Mouse (Mus musculus): ENCODE measurements around the gene Gm26920. TPM values are rescaled to one million over a fixed set of nuclear protein-coding genes. Genes with fewer than 3 reads are reported as not detected.
A peak's percentile ranks its signal among the peaks of the same experiment; 100 is the strongest.

Gm26920 gene
- polyA plus RNA-seq, 1 experiment from 2014 or later = 3.6 TPM

DNA sequence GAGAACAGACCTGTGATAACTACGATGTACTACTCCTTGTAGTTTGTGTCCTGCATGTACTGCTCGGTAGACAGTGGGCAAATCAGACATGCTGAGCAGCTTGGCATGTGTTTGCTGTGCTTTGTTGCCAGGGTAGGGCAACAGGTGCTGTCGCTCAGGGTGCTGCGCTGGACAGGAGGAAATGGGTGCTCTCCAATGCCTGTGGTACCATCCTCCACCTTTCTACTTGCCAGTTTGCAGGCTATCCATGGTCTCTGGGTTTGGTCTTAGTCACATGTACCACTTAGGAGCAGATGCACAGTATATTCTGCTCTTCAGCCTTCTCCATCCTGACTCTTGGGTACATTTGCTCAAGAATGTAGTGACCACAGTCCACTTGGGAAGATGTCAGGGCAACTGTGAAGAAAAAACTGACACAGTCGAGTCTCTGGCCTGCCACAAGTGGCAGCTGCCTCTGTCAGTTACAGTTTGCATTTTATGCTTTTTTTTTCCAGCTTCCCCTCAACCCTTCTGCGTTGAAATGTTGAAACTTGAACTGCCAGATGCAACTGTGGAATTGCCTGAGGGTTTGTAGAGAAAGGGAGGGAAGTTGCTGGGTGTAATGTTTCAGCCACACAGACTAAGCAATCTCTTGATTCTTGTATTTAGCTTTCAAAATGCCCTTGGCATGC, 82.1 kb downstream of the Gm26920 start:
- Histone ChIP-seq H3K27ac (replicated peaks; ENCODE audit: low read depth, low read length) (peak overlapping the region; percentile 79), H3K4me2 (ENCODE audit: low read depth, low read length) (no peak overlapping the region)

DNA sequence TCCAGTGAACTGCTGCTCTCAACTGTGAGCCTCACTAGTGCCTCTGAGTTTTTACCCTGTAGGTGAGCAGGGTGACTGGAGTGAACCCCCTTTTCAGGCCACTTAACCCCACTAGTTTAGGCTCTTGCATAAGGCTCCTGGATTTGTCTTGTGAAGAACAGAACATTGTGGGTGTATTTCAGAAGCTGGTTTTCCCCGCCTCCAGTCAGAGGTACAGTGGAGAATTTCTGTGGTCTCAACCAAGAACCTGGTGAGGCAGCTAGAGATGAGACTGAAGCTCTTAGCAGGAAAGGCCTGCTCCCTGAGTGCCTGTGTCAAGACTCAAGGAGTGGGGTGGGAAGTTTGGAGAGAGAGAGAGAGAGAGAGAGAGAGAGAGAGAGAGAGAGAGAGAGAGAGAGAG, 82.6 kb downstream of the Gm26920 start:
- H3K36me3 ChIP-seq (replicated peaks; ENCODE audit: control insufficient read depth, insufficient read depth, low read depth, low read length) = no peaks in the 10 kb centered on the region
- no peaks in the 10 kb centered on the region; the same call in 1 of the 2 replicates for H3K4me1 ChIP-seq (ENCODE audit: control insufficient read depth, insufficient read depth, low read length)
- no peaks in the 10 kb centered on the region for H3K9me3 ChIP-seq (replicated peaks; ENCODE audit: control insufficient read depth, low read length)
- H3K27me3 ChIP-seq (ENCODE audit: control insufficient read depth, insufficient read depth, low read length) = no peaks in the 10 kb centered on the region
- no peak for ATAC-seq (replicated peaks; ENCODE audit: insufficient number of reproducible peaks, low FRiP score, low TSS enrichment, low read depth)
- no peak overlapping the region for H3K4me2 ChIP-seq (ENCODE audit: low read depth, low read length)
- peak overlapping the region; percentile 79; the same call in 1 of the 2 replicates for H3K27ac ChIP-seq (replicated peaks; ENCODE audit: low read depth, low read length)
- H3K9ac ChIP-seq (replicated peaks; ENCODE audit: low read length) = no peak overlapping the region
- H3K4me3 ChIP-seq (ENCODE audit: low read depth, low read length) = no peak overlapping the region
- DNase-seq (ENCODE audit: low spot score) = no peak
- WGBS = 88% methylated on average over 1 of the region's 1 CpGs

More for the DNA sequence above, 82.1 kb downstream of the Gm26920 start:
- 0 out of 2 replicates have a peak overlapping the region, but pooled peaks have one; percentile 6 for H3K9ac ChIP-seq (replicated peaks; ENCODE audit: low read length)
- H3K9me3 ChIP-seq (replicated peaks; ENCODE audit: control insufficient read depth, low read length) = no peaks in the 10 kb centered on the region
- no peaks in the 10 kb centered on the region for H3K27me3 ChIP-seq (ENCODE audit: control insufficient read depth, insufficient read depth, low read length)
- whole genome bisulfite sequencing = 60% methylated on average over 6 of the region's 6 CpGs
- DNase-seq (ENCODE audit: low spot score) = peak; percentile 72
- H3K36me3 ChIP-seq (replicated peaks; ENCODE audit: control insufficient read depth, insufficient read depth, low read depth, low read length) = peaks cover 2% of the 10 kb centered on the region; the same call in 1 of the 2 replicates
- ATAC-seq (replicated peaks; ENCODE audit: insufficient number of reproducible peaks, low FRiP score, low TSS enrichment, low read depth) = 0 out of 2 replicates have a peak, but pooled peaks have one; percentile 27
- no peak overlapping the region for H3K4me3 ChIP-seq (ENCODE audit: low read depth, low read length)
- H3K4me1 ChIP-seq (ENCODE audit: control insufficient read depth, insufficient read depth, low read length) = no peaks in the 10 kb centered on the region; the same call in 1 of the 2 replicates

Small RNA genes within 50 kb of the gene (microRNA-seq; reads per million reads assigned to microRNA genes)
- not detected for gene Gm23368 (ENCODE audit: borderline number of aligned reads)

Other genes starting within 250 kb of the Gm26920 start
- gene Zfp940, start 236.7 kb downstream of the Gm26920 start, polyA plus RNA-seq (2014; fragmentation: Nextera tagmentation; extraction: Ambion mirVana) = 9.4 and 10.7 TPM in 2 replicates
- gene Zfp420, start 230.4 kb downstream of the Gm26920 start, polyA plus RNA-seq (2014; fragmentation: Nextera tagmentation; extraction: Ambion mirVana) = 8.9 and 9.1 TPM in 2 replicates
- gene Zfp27, start 183.8 kb downstream of the Gm26920 start, polyA plus RNA-seq (2014; fragmentation: Nextera tagmentation; extraction: Ambion mirVana) = 14.8 and 15.5 TPM in 2 replicates
- gene Zfp383, start 182.2 kb downstream of the Gm26920 start, polyA plus RNA-seq (2014; fragmentation: Nextera tagmentation; extraction: Ambion mirVana) = 10.3 and 12.6 TPM in 2 replicates
- gene Zfp74, start 136.3 kb downstream of the Gm26920 start, polyA plus RNA-seq (2014; fragmentation: Nextera tagmentation; extraction: Ambion mirVana) = 10.0 and 13.7 TPM in 2 replicates
- 19.5 and 20.0 TPM in 2 replicates for gene Zfp568, start 106.5 kb downstream of the Gm26920 start, polyA plus RNA-seq (2014; fragmentation: Nextera tagmentation; extraction: Ambion mirVana)
- gene Zfp14, start 39.0 kb downstream of the Gm26920 start, polyA plus RNA-seq (2014; fragmentation: Nextera tagmentation; extraction: Ambion mirVana) = 4.6 and 5.8 TPM in 2 replicates
- gene Zfp82, start 17.5 kb downstream of the Gm26920 start, polyA plus RNA-seq (2014; fragmentation: Nextera tagmentation; extraction: Ambion mirVana) = 3.4 and 4.2 TPM in 2 replicates
- gene Zfp566, start 117 bp upstream of the Gm26920 start, polyA plus RNA-seq (2014; fragmentation: Nextera tagmentation; extraction: Ambion mirVana) = 17.5 and 18.4 TPM in 2 replicates
- gene Zfp260, start 4.4 kb upstream of the Gm26920 start, polyA plus RNA-seq (2014; fragmentation: Nextera tagmentation; extraction: Ambion mirVana) = 152 and 161 TPM in 2 replicates
- gene Zfp382, start 31.5 kb upstream of the Gm26920 start, polyA plus RNA-seq (2014; fragmentation: Nextera tagmentation; extraction: Ambion mirVana) = 5.9 and 6.2 TPM in 2 replicates
- 19.8 and 23.0 TPM in 2 replicates for gene Zfp146, start 79.3 kb upstream of the Gm26920 start, polyA plus RNA-seq (2014; fragmentation: Nextera tagmentation; extraction: Ambion mirVana)
- 2.4 and 3.0 TPM in 2 replicates for gene Cox7a1, start 93.7 kb upstream of the Gm26920 start, polyA plus RNA-seq (2014; fragmentation: Nextera tagmentation; extraction: Ambion mirVana)
- gene Capns1, start 108.4 kb upstream of the Gm26920 start, polyA plus RNA-seq (2014; fragmentation: Nextera tagmentation; extraction: Ambion mirVana) = 56.8 and 56.9 TPM in 2 replicates
- 166 and 177 TPM in 2 replicates for gene Polr2i, start 141.5 kb upstream of the Gm26920 start, polyA plus RNA-seq (2014; fragmentation: Nextera tagmentation; extraction: Ambion mirVana)
- gene Tbcb, start 141.9 kb upstream of the Gm26920 start, polyA plus RNA-seq (2014; fragmentation: Nextera tagmentation; extraction: Ambion mirVana) = 245 and 256 TPM in 2 replicates
- not detected in 2 replicates for gene Ovol3, start 145.3 kb upstream of the Gm26920 start, polyA plus RNA-seq (2014; fragmentation: Nextera tagmentation; extraction: Ambion mirVana)
- gene Thap8, start 189.7 kb upstream of the Gm26920 start, polyA plus RNA-seq (2014; fragmentation: Nextera tagmentation; extraction: Ambion mirVana) = 0.28 and 0.31 TPM in 2 replicates
- gene Wdr62, start 190.0 kb upstream of the Gm26920 start, polyA plus RNA-seq (2014; fragmentation: Nextera tagmentation; extraction: Ambion mirVana) = 5.2 and 9.3 TPM in 2 replicates
- 52.5 and 70.5 TPM in 2 replicates for gene Clip3, start 201.3 kb upstream of the Gm26920 start, polyA plus RNA-seq (2014; fragmentation: Nextera tagmentation; extraction: Ambion mirVana)
- 80.7 and 92.0 TPM in 2 replicates for gene Alkbh6, start 218.3 kb upstream of the Gm26920 start, polyA plus RNA-seq (2014; fragmentation: Nextera tagmentation; extraction: Ambion mirVana)
- gene Syne4, start 224.4 kb upstream of the Gm26920 start, polyA plus RNA-seq (2014; fragmentation: Nextera tagmentation; extraction: Ambion mirVana) = 34.5 and 44.5 TPM in 2 replicates
- 1.4 TPM in 1 of 2 replicates, not detected in the other for gene E130208F15Rik, start 231.3 kb upstream of the Gm26920 start, polyA plus RNA-seq (2014; fragmentation: Nextera tagmentation; extraction: Ambion mirVana)
- gene Sdhaf1, start 233.5 kb upstream of the Gm26920 start, polyA plus RNA-seq (2014; fragmentation: Nextera tagmentation; extraction: Ambion mirVana) = 24.4 and 25.0 TPM in 2 replicates